Mouse (Mus musculus) cortical plate, adult 2 months (tissue): ENCODE results near the gene Ppm1g.

Experiments
- CTCF ChIP-seq: fragments of 200-500 bp; IDR thresholded peaks from 2 replicates; pipeline ENCODE4 v1.5.1; 2011; ENCODE audit warnings: mild to moderate bottlenecking, control low read depth, low read length; ENCODE audit not compliant: insufficient read depth; ENCODE audit errors: extremely low read depth
- POLR2A ChIP-seq: fragments of 200-500 bp; IDR thresholded peaks from 2 replicates; pipeline ENCODE4 v1.6.1; 2011; ENCODE audit warnings: mild to moderate bottlenecking, low read length, control low read depth; ENCODE audit not compliant: insufficient read depth; ENCODE audit errors: extremely low read depth

DNA sequence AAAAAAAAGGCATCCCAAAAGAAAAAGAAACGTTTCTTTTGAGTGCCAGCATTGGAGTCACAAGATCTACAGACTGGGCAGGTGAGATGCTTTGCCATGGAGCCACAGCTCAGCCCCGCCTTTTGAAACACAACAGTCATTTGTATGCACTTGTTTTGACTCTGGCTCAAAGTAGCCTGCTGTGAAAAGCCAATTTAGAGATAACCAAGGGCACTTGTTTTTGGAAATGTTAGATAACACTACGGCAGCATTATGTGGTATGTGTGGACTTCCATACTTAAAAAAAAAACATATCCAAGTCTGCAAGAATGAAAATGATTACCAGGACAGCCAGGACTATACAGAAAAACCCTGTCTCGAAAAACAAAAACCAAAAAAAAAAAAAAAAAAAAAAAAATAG lies 36.8 kb downstream of the Ppm1g start:
- TF ChIP-seq POLR2A = no peak
- no peak for TF ChIP-seq CTCF
